Mouse (Mus musculus): ENCODE data around the gene Ppp2r1b.

DNA sequence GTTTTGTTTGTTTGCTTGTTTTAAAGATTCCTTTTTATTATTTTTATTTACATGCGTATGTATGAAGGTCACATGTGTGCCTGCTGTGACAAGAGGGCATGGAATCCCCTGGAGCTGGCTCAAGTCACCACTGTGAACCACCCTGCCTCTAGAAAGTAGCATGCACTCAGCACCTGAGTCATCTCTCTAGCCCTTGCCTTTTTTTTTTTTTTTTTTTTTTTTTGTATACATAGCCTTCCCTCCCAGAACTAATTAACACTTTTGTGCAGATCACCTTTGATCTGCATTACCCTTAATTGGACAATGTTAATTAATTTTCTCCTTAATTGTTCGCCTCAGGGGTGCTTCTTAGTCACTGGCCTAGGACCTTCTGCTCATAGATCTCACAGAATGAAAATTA is 97.6 kb downstream of the Ppp2r1b start:
- TF ChIP-seq CTCF (conservative IDR thresholded peaks at IDR 0.05; ENCODE audit: insufficient read depth, insufficient read length, low read depth, low read length) = no peak
- TF ChIP-seq POLR2A (IDR thresholded peaks at IDR 0.05; ENCODE audit: low read depth, low read length) = no peak
